Mouse (Mus musculus): ENCODE data around the gene Itsn1.

GRCm38 (mm10) chr16:91936340-91937030, 207.4 kb downstream of the Itsn1 start:
- TF ChIP-seq CTCF (IDR thresholded peaks at IDR 0.05; ENCODE audit: extremely low read depth, insufficient read depth, low read length) (peak; percentile 88), POLR2A (IDR thresholded peaks at IDR 0.05; ENCODE audit: extremely low read depth, insufficient read depth, low read length) (no peak)

Data from cortical plate, adult 2 months (tissue).